Mouse (Mus musculus) midbrain, embryonic 11.5 days (tissue): Measurements from ENCODE around the gene T2. TPM values are rescaled to one million over a fixed set of nuclear protein-coding genes. Genes with fewer than 3 reads are reported as not detected.

Experiments
- ATAC-seq: fragments of 200-750 bp; cut with Nextera tagmentation; 2 replicates; pipeline ENCODE4 v1.8.0; 2017; ENCODE audit warnings: moderate TSS enrichment, moderate library complexity; ENCODE audit not compliant: low FRiP score
- DNase-seq: peaks from one replicate; pipeline ENCODE4 v3.0.0; 2015; ENCODE audit warnings: low spot score; ENCODE audit errors: missing footprints
- H3K27ac ChIP-seq: fragments of 300-500 bp; sonication (generic); 2 replicates; pipeline ENCODE4 v1.5.1; 2014; ENCODE audit warnings: low read depth, low read length
- H3K27me3 ChIP-seq: fragments of 300-500 bp; sonication (generic); 2 replicates; pipeline ENCODE4 v1.6.1; 2014; ENCODE audit warnings: mild to moderate bottlenecking, low read length, moderate library complexity, mixed read lengths; ENCODE audit not compliant: control insufficient read depth, insufficient read depth
- H3K36me3 ChIP-seq: fragments of 300-500 bp; sonication (generic); 2 replicates; pipeline ENCODE4 v1.6.1; 2014; ENCODE audit warnings: mild to moderate bottlenecking, low read length, moderate library complexity, mixed read lengths; ENCODE audit not compliant: control insufficient read depth, insufficient read depth
- H3K4me1 ChIP-seq: fragments of 300-500 bp; sonication (generic); 2 replicates; pipeline ENCODE4 v1.6.1; 2014; ENCODE audit warnings: low read length; ENCODE audit not compliant: control insufficient read depth, insufficient read depth
- H3K4me2 ChIP-seq: fragments of 300-500 bp; sonication (generic); 2 replicates; pipeline ENCODE4 v1.6.1; 2014; ENCODE audit warnings: mild to moderate bottlenecking, moderate library complexity
- H3K4me3 ChIP-seq: fragments of 300-500 bp; sonication (generic); 2 replicates; pipeline ENCODE4 v1.5.1; 2014; ENCODE audit warnings: low read depth, low read length
- H3K9ac ChIP-seq: fragments of 300-500 bp; sonication (generic); 2 replicates; pipeline ENCODE4 v1.6.1; 2014; ENCODE audit warnings: low read length
- H3K9me3 ChIP-seq: fragments of 300-500 bp; sonication (generic); 2 replicates; pipeline ENCODE4 v1.6.1; 2016; ENCODE audit warnings: low read length; ENCODE audit not compliant: control insufficient read depth
- WGBS: fragments of 180-500 bp; shearing (Covaris S2); extraction: QIAGEN DNeasy Blood & Tissue Kit; methylation state at CpG from one replicate; pipeline ENCODE4 v1.1.7; 2014; 5-methylcytosine and 5-hydroxymethylcytosine counted together
- polyA plus RNA-seq: library from polyadenylated mRNA; unstranded; fragments of >200 nt; fragmentation: Nextera tagmentation; extraction: Ambion mirVana; gene quantifications from 2 replicates; pipeline ENCODE4 v1.2.1, GENCODE M21; 2014

The T2 gene
- polyA plus RNA-seq, 1 experiment from 2014 or later = 0.18 TPM

DNA sequence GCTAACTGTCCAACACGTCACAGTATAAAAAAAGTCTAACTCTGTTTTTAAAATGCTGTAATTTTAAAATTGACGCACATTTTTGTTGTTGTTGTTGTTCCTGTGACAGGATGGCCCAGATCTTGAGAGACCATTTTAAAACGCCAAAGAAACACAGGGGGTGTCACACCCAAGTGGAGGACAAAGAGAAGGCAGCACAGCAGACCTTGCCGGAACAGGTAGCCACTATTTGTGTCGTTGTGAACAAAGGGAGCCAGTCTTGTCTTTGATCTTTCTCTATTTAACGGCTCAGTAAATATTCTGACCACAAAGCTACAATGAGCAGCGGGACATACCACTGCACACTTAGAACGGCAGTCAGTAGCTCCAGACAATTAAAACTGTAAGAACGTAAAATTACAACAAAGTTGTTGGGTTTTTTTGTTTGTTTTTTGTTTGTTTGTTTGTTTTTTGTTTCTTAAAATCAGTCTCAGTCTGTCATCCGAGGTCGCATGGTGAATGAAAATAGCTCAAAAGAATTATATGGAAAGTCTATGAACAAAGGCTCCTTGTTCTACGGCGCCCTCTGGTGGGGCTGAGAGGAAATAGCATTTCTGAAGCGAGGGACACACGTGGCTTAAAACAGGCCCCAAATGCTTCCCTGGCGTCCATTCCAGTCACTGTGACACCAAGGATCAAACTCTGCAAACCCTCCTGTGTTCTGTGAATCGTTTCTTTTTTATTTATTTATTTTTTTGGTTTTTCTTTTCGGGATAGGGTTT is 16.7 kb downstream of the T2 start:
- Histone ChIP-seq H3K4me1 (peaks cover 47% of the 10 kb centered on the region), H3K27me3 (no peaks in the 10 kb centered on the region), H3K9me3 (no peaks in the 10 kb centered on the region), H3K9ac (peak overlapping the region; percentile 79), H3K4me3 (peak overlapping the region; percentile 30), H3K4me2 (peak overlapping the region; percentile 61), H3K27ac (peak overlapping the region; percentile 94), H3K36me3 (no peaks in the 10 kb centered on the region)
- 2% methylated on average over 18 of the region's 18 CpGs for WGBS
- DNase-seq (peak; percentile 98), ATAC-seq (peak; percentile 30; the same call in 1 of the 2 replicates)

DNA sequence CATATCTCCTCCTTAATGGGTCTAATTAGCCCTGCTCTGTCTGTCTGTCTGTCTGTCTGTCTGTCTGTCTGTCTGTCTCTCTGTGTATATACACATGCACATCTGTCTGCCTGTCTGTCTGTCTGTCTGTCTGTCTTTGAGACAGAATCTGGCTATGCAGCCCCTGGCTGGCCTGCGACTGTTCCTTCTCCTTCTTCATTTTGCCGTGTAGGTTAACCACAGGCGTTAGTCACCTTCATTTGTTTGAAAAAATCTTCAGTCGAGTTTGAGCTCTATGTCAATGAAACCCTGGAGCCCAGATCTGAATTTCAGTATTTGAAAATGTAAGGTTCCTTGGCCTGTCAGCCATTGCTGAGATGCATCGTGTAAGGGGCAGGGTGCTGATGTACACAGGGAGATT is 21.5 kb downstream of the T2 start:
- Histone ChIP-seq H3K9ac (no peak overlapping the region), H3K36me3 (no peaks in the 10 kb centered on the region), H3K27ac (no peak overlapping the region), H3K9me3 (no peaks in the 10 kb centered on the region), H3K4me1 (peaks cover 8% of the 10 kb centered on the region; the same call in 1 of the 2 replicates), H3K4me2 (no peak overlapping the region), H3K4me3 (no peak overlapping the region), H3K27me3 (no peaks in the 10 kb centered on the region)
- ATAC-seq = no peak
- 54% methylated on average over 5 of the region's 5 CpGs for WGBS
- DNase-seq = no peak

DNA sequence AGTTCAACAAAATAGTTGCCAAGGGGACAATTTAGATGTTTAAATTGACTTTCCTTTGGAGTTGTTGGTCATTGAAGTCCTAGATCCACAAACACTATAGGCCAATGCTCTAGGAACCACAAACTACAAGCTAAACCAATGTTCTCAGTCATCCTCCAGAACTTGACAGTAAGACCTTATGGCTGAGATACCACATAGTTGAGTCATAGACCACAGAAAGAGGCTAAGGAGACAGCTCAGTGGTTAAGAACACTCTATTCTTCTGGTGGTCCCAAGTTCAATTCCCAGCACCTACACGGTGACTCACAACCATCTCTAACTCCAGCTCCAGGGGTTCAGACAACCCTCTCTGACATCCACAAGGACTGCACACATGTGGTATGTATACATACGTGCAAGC is 29.6 kb downstream of the T2 start:
- Histone ChIP-seq H3K9me3 (no peaks in the 10 kb centered on the region), H3K4me2 (no peak overlapping the region), H3K27ac (no peak overlapping the region), H3K36me3 (no peaks in the 10 kb centered on the region), H3K9ac (no peak overlapping the region), H3K4me3 (no peak overlapping the region), H3K27me3 (peaks cover 25% of the 10 kb centered on the region), H3K4me1 (peaks cover 3% of the 10 kb centered on the region)
- ATAC-seq (no peak), DNase-seq (no peak)
- WGBS = 97% methylated on average over 2 of the region's 2 CpGs

DNA sequence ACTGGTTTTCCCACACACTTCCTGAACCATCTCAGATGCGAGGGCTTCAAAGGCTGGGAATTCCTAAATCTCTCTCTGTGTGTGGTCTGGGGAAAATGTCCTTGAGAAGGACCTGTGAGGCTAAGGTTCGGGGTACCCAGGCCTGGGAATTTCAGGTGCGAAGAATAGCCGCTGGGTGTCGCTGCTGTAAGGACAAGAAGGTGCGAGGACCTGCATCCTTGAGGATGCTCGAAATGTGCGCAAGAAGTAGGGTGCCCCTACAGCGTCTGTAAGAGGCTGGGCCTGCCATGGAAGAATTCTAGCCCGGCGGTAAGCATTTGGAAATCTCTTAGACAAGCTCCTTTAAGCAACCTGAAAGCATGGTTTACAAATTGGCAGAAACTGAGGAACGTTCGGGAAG is 32.7 kb downstream of the T2 start:
- H3K9ac ChIP-seq = no peak overlapping the region
- peak overlapping the region; percentile 15; the same call in 1 of the 2 replicates for H3K4me3 ChIP-seq
- 1% methylated on average over 13 of the region's 13 CpGs for WGBS
- no peaks in the 10 kb centered on the region for H3K9me3 ChIP-seq
- H3K27ac ChIP-seq = no peak overlapping the region
- peak; percentile 89 for DNase-seq
- no peak for ATAC-seq
- H3K36me3 ChIP-seq = no peaks in the 10 kb centered on the region
- peaks cover 3% of the 10 kb centered on the region for H3K4me1 ChIP-seq
- peaks cover 27% of the 10 kb centered on the region for H3K27me3 ChIP-seq
- peak overlapping the region; percentile 38 for H3K4me2 ChIP-seq

DNA sequence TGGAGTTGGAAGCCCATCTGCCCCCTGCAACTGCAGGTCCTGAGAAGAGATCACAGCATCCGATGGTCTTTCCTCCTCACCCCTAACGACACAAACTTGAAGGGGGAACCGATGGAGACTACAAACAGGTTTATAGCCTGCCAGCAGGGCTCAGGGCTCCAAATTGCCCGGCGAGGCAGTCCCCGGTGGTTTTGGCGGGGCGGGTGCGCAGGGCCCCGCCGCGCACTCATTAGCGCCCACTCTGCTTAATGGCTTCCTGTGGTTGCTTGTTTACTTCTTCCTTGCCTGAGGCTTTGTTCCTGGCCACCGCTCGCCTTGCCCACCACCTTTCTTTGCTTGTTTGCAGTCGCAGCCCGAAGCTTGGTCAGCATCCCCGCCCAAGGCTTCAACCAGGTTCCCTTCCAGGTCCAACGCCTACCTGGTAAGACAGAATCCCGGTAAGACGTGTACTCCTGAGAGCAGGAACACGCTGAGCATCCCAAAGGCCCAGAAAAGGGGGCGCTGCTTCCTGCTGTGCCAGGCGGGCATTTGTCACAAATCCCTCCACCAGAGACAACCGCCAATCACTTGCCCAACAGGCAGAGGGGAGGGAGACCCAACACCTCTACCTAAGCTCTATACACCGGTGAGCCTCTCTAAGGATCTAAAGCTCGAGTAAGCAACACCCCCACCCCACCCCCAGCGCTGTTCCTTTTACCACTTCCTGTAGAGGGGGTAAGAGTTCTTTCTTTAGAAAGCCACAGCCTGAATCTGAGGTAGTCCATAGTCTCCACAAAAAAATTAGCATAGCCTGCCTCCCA is 33.4 kb downstream of the T2 start:
- Histone ChIP-seq H3K4me1 (peaks cover 3% of the 10 kb centered on the region), H3K9ac (no peak overlapping the region), H3K27ac (no peak overlapping the region), H3K27me3 (peaks cover 27% of the 10 kb centered on the region), H3K9me3 (no peaks in the 10 kb centered on the region), H3K4me3 (peak overlapping the region; percentile 15), H3K4me2 (peak overlapping the region; percentile 38), H3K36me3 (no peaks in the 10 kb centered on the region)
- WGBS = 1% methylated on average over 28 of the region's 28 CpGs
- no peak for ATAC-seq
- DNase-seq = peak; percentile 89

DNA sequence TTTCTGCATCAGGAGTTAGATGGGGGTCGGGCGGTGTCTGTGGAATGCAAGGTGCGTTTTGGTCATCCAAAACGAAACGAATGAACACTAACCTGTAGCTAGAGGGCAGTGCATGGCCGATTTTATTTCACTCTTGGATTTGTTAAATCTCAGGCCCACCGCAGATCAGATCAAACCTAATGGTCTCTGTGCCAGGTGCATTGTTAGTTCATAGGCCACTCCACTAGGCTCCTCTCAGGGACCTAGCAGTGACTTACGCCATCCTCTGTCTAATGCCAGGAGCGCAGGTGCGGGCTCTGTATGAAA is 34.0 kb downstream of the T2 start:
- Histone ChIP-seq H3K9ac (no peak overlapping the region), H3K27me3 (peaks cover 27% of the 10 kb centered on the region), H3K27ac (no peak overlapping the region), H3K36me3 (no peaks in the 10 kb centered on the region), H3K9me3 (no peaks in the 10 kb centered on the region), H3K4me3 (no peak overlapping the region), H3K4me2 (no peak overlapping the region), H3K4me1 (peaks cover 3% of the 10 kb centered on the region)
- DNase-seq (no peak), ATAC-seq (no peak)
- 6% methylated on average over 10 of the region's 10 CpGs for WGBS

DNA sequence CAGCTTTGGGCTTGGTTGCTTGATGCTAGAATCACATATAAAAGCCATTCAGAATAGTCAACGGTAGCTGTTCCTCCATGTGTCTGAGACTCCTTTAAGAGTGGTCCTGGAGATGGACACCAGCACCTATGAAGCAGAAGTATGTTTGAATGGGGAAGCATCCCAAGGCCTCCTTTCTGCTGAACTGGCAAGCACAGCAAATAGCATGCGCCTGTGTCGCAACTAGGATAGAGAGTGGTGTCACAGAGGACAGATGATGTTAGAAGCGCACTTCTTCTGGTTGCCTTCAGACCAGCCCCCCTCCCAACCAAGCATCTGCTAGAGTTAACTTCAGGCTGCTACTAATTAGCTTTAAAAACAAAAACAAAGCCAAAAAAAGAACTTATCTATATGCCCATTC is 34.7 kb downstream of the T2 start:
- H3K27me3 ChIP-seq = peaks cover 27% of the 10 kb centered on the region
- WGBS = 60% methylated on average over 4 of the region's 4 CpGs
- no peak for DNase-seq
- no peak overlapping the region for H3K27ac ChIP-seq
- no peaks in the 10 kb centered on the region for H3K9me3 ChIP-seq
- ATAC-seq = no peak
- no peak overlapping the region for H3K9ac ChIP-seq
- H3K4me1 ChIP-seq = peaks cover 3% of the 10 kb centered on the region
- H3K4me3 ChIP-seq = no peak overlapping the region
- no peak overlapping the region for H3K4me2 ChIP-seq
- no peaks in the 10 kb centered on the region for H3K36me3 ChIP-seq

DNA sequence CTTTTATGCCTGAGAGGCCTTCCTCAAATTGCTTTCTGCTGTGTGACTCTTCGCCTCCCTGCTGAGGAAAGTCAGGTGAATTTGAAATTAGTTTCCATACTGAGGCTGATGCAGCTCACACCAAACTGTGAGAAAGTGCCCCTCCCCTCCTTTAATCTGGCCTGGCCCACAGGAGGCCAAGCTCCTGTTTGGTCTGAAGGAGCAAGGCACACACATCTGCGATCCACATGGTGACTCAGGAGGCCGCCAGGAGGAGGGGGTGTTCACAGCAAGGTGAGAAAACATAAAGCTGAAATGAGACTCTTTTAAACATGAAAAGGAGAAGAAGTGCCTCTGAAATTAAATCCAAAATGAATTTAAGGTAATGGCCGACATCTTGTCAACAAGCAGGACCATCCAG is 40.6 kb downstream of the T2 start:
- WGBS = 59% methylated on average over 4 of the region's 4 CpGs
- ATAC-seq (no peak), DNase-seq (no peak)
- Histone ChIP-seq H3K4me1 (no peaks in the 10 kb centered on the region), H3K9ac (no peak overlapping the region), H3K36me3 (no peaks in the 10 kb centered on the region), H3K4me3 (no peak overlapping the region), H3K4me2 (no peak overlapping the region), H3K9me3 (no peaks in the 10 kb centered on the region), H3K27me3 (no peaks in the 10 kb centered on the region; the same call in 1 of the 2 replicates), H3K27ac (no peak overlapping the region)

DNA sequence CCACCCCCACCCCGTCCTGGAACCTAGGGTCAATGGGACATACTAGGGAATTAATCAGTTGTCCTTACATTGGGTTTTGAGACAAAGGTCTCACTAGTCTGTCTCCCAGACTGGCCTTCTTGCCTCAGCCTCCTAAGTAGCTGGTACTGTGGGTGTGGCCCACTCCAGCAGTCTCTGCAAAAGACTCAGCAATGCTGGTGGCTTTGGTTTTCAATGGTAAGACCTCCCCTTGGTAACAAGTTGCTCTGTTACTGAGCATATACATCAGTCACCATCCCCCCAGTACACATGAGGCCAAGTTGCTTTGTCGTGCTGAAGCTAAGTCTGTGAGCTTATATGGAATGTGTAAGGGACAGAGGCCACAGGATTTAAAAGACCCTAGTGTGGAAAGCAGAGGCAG is 42.2 kb downstream of the T2 start:
- Histone ChIP-seq H3K36me3 (no peaks in the 10 kb centered on the region), H3K4me3 (no peak overlapping the region), H3K9me3 (no peaks in the 10 kb centered on the region), H3K4me2 (no peak overlapping the region), H3K27ac (no peak overlapping the region), H3K9ac (no peak overlapping the region), H3K4me1 (no peaks in the 10 kb centered on the region), H3K27me3 (no peaks in the 10 kb centered on the region; the same call in 1 of the 2 replicates)
- DNase-seq = peak; percentile 53
- no peak for ATAC-seq
- 61% methylated on average over 2 of the region's 2 CpGs for WGBS
